Mouse (Mus musculus): ENCODE measurements at regions not wholly inside any gene's neighbourhood (a gene's known extent, or its start where the extent isn't known, plus 50 kb on each side); places are given as distances from the start of the nearest gene placed in this dataset.

GRCm38 (mm10) chr8:87202639-87203160 lies 269.7 kb downstream of the Cbln1 start:
- DNase-seq (ENCODE audit: low read depth, low spot score) = no peak

GRCm38 (mm10) chr8:87199461-87200131 lies 272.8 kb downstream of the Cbln1 start:
- DNase-seq (ENCODE audit: low read depth, low spot score) = peak; percentile 70

- DNase-seq (ENCODE audit: low read depth, low spot score) = no peak
These were observed 274.4 kb downstream of the Cbln1 start for GRCm38 (mm10) chr8:87197867-87198536.

- no peak for DNase-seq (ENCODE audit: low read depth, low spot score)
These were observed 275.4 kb downstream of the Cbln1 start for GRCm38 (mm10) chr8:87197000-87197399.

- no peak for DNase-seq (ENCODE audit: low read depth, low spot score)
These were observed 276.4 kb downstream of the Cbln1 start for GRCm38 (mm10) chr8:87196050-87196449.

GRCm38 (mm10) chr8:87189791-87190385 lies 282.5 kb downstream of the Cbln1 start:
- DNase-seq (ENCODE audit: low read depth, low spot score) = no peak

GRCm38 (mm10) chr8:87182888-87183287 lies 289.5 kb downstream of the Cbln1 start:
- no peak for DNase-seq (ENCODE audit: low read depth, low spot score)

GRCm38 (mm10) chr8:87178561-87178960 lies 293.5 kb upstream of the N4bp1 start:
- no peak for DNase-seq (ENCODE audit: low read depth, low spot score)

- no peak for DNase-seq (ENCODE audit: low read depth, low spot score)
These were observed 292.6 kb upstream of the N4bp1 start for GRCm38 (mm10) chr8:87177620-87178019.

- DNase-seq (ENCODE audit: low read depth, low spot score) = no peak
These were observed 290.0 kb upstream of the N4bp1 start for GRCm38 (mm10) chr8:87175097-87175496.

- no peak for DNase-seq (ENCODE audit: low read depth, low spot score)
These were observed 288.7 kb upstream of the N4bp1 start for GRCm38 (mm10) chr8:87173720-87174119.

- DNase-seq (ENCODE audit: low read depth, low spot score) = no peak
These were observed 281.7 kb upstream of the N4bp1 start for GRCm38 (mm10) chr8:87166771-87167170.

- DNase-seq (ENCODE audit: low read depth, low spot score) = no peak
These were observed 275.4 kb upstream of the N4bp1 start for GRCm38 (mm10) chr8:87160416-87160815.

GRCm38 (mm10) chr8:87158322-87158721 lies 273.3 kb upstream of the N4bp1 start:
- no peak for DNase-seq (ENCODE audit: low read depth, low spot score)

- no peak for DNase-seq (ENCODE audit: low read depth, low spot score)
These were observed 270.9 kb upstream of the N4bp1 start for GRCm38 (mm10) chr8:87155819-87156425.

- no peak for DNase-seq (ENCODE audit: low read depth, low spot score)
These were observed 267.2 kb upstream of the N4bp1 start for GRCm38 (mm10) chr8:87152068-87152915.

- no peak for DNase-seq (ENCODE audit: low read depth, low spot score)
These were observed 263.8 kb upstream of the N4bp1 start for GRCm38 (mm10) chr8:87148853-87149252.

GRCm38 (mm10) chr8:87147704-87148103 lies 262.6 kb upstream of the N4bp1 start:
- DNase-seq (ENCODE audit: low read depth, low spot score) = no peak

GRCm38 (mm10) chr8:87137412-87137811 lies 252.4 kb upstream of the N4bp1 start:
- no peak for DNase-seq (ENCODE audit: low read depth, low spot score)

- DNase-seq (ENCODE audit: low read depth, low spot score) = no peak
These were observed 246.7 kb upstream of the N4bp1 start for GRCm38 (mm10) chr8:87131716-87132115.

- no peak for DNase-seq (ENCODE audit: low read depth, low spot score)
These were observed 245.6 kb upstream of the N4bp1 start for GRCm38 (mm10) chr8:87130691-87131090.

Data from retina, adult 2 months (tissue).